Mouse (Mus musculus): Measurements from ENCODE around the gene Smg7. TPM values are rescaled to one million over a fixed set of nuclear protein-coding genes. Genes with fewer than 3 reads are reported as not detected.

Gene Smg7
- polyA plus RNA-seq, 1 experiment from 2014 or later: 42.9 TPM

- ATAC-seq (ENCODE audit: low FRiP score): no peak
- Histone ChIP-seq H3K27me3 (ENCODE audit: control insufficient read depth, insufficient read depth, low read length) (no peaks in the 10 kb centered on the region), H3K9me3 (ENCODE audit: control insufficient read depth, low read length) (no peaks in the 10 kb centered on the region), H3K27ac (ENCODE audit: low read depth, low read length) (no peak overlapping the region), H3K4me3 (ENCODE audit: low read depth, low read length) (no peak overlapping the region), H3K4me2 (no peak overlapping the region), H3K4me1 (ENCODE audit: control insufficient read depth, insufficient read depth, low read length) (no peaks in the 10 kb centered on the region), H3K36me3 (ENCODE audit: control insufficient read depth, insufficient read depth, low read length) (peaks cover 2% of the 10 kb centered on the region; the same call in 1 of the 2 replicates), H3K9ac (ENCODE audit: low read length) (no peak overlapping the region)
- WGBS: 80% methylated on average over 5 of the region's 5 CpGs
- no peak for DNase-seq (ENCODE audit: low spot score, missing footprints)
These were observed 70.8 kb downstream of the Smg7 start for GRCm38 (mm10) chr1:152831619-152832018.

- no peaks in the 10 kb centered on the region for H3K36me3 ChIP-seq (ENCODE audit: control insufficient read depth, insufficient read depth, low read length)
- H3K9me3 ChIP-seq (ENCODE audit: control insufficient read depth, low read length): no peaks in the 10 kb centered on the region
- H3K27ac ChIP-seq (ENCODE audit: low read depth, low read length): no peak overlapping the region
- no peak overlapping the region for H3K4me3 ChIP-seq (ENCODE audit: low read depth, low read length)
- DNase-seq (ENCODE audit: low spot score, missing footprints) (no peak), ATAC-seq (ENCODE audit: low FRiP score) (no peak)
- WGBS: 89% methylated on average over 8 of the region's 8 CpGs
- no peak overlapping the region for H3K9ac ChIP-seq (ENCODE audit: low read length)
- H3K27me3 ChIP-seq (ENCODE audit: control insufficient read depth, insufficient read depth, low read length): no peaks in the 10 kb centered on the region
- H3K4me1 ChIP-seq (ENCODE audit: control insufficient read depth, insufficient read depth, low read length): no peaks in the 10 kb centered on the region
- no peak overlapping the region for H3K4me2 ChIP-seq
These were observed 71.4 kb downstream of the Smg7 start for GRCm38 (mm10) chr1:152831003-152831402.

GRCm38 (mm10) chr1:152830054-152830453 lies 72.4 kb downstream of the Smg7 start:
- H3K4me3 ChIP-seq (ENCODE audit: low read depth, low read length): no peak overlapping the region
- H3K4me2 ChIP-seq: no peak overlapping the region
- H3K9ac ChIP-seq (ENCODE audit: low read length): no peak overlapping the region
- no peaks in the 10 kb centered on the region for H3K9me3 ChIP-seq (ENCODE audit: control insufficient read depth, low read length)
- no peaks in the 10 kb centered on the region for H3K4me1 ChIP-seq (ENCODE audit: control insufficient read depth, insufficient read depth, low read length)
- WGBS: 93% methylated on average over 9 of the region's 9 CpGs
- no peak overlapping the region for H3K27ac ChIP-seq (ENCODE audit: low read depth, low read length)
- DNase-seq (ENCODE audit: low spot score, missing footprints): no peak
- no peak for ATAC-seq (ENCODE audit: low FRiP score)
- no peaks in the 10 kb centered on the region for H3K27me3 ChIP-seq (ENCODE audit: control insufficient read depth, insufficient read depth, low read length)
- no peaks in the 10 kb centered on the region for H3K36me3 ChIP-seq (ENCODE audit: control insufficient read depth, insufficient read depth, low read length)

GRCm38 (mm10) chr1:152828637-152829355 lies 73.7 kb downstream of the Smg7 start:
- Histone ChIP-seq H3K4me2 (no peak overlapping the region), H3K36me3 (ENCODE audit: control insufficient read depth, insufficient read depth, low read length) (no peaks in the 10 kb centered on the region), H3K27ac (ENCODE audit: low read depth, low read length) (no peak overlapping the region), H3K9ac (ENCODE audit: low read length) (no peak overlapping the region), H3K9me3 (ENCODE audit: control insufficient read depth, low read length) (no peaks in the 10 kb centered on the region), H3K4me3 (ENCODE audit: low read depth, low read length) (no peak overlapping the region), H3K4me1 (ENCODE audit: control insufficient read depth, insufficient read depth, low read length) (no peaks in the 10 kb centered on the region), H3K27me3 (ENCODE audit: control insufficient read depth, insufficient read depth, low read length) (no peaks in the 10 kb centered on the region)
- DNase-seq (ENCODE audit: low spot score, missing footprints) (peak; percentile 59), ATAC-seq (ENCODE audit: low FRiP score) (no peak)
- 85% methylated on average over 10 of the region's 10 CpGs for WGBS

- ATAC-seq (ENCODE audit: low FRiP score) (no peak), DNase-seq (ENCODE audit: low spot score, missing footprints) (peak; percentile 75)
- H3K27ac ChIP-seq (ENCODE audit: low read depth, low read length): no peak overlapping the region
- H3K36me3 ChIP-seq (ENCODE audit: control insufficient read depth, insufficient read depth, low read length): no peaks in the 10 kb centered on the region
- H3K9me3 ChIP-seq (ENCODE audit: control insufficient read depth, low read length): no peaks in the 10 kb centered on the region
- H3K9ac ChIP-seq (ENCODE audit: low read length): no peak overlapping the region
- no peaks in the 10 kb centered on the region for H3K27me3 ChIP-seq (ENCODE audit: control insufficient read depth, insufficient read depth, low read length)
- no peaks in the 10 kb centered on the region for H3K4me1 ChIP-seq (ENCODE audit: control insufficient read depth, insufficient read depth, low read length)
- WGBS: 90% methylated on average over 5 of the region's 5 CpGs
- no peak overlapping the region for H3K4me2 ChIP-seq
- H3K4me3 ChIP-seq (ENCODE audit: low read depth, low read length): no peak overlapping the region
These were observed 74.3 kb downstream of the Smg7 start for GRCm38 (mm10) chr1:152828168-152828567.

GRCm38 (mm10) chr1:152826446-152826845 lies 76.0 kb downstream of the Smg7 start:
- H3K4me3 ChIP-seq (ENCODE audit: low read depth, low read length): no peak overlapping the region
- WGBS: 85% methylated on average over 5 of the region's 5 CpGs
- H3K4me2 ChIP-seq: no peak overlapping the region
- no peak for ATAC-seq (ENCODE audit: low FRiP score)
- DNase-seq (ENCODE audit: low spot score, missing footprints): no peak
- no peaks in the 10 kb centered on the region; the same call in 1 of the 2 replicates for H3K9me3 ChIP-seq (ENCODE audit: control insufficient read depth, low read length)
- H3K9ac ChIP-seq (ENCODE audit: low read length): no peak overlapping the region
- H3K27me3 ChIP-seq (ENCODE audit: control insufficient read depth, insufficient read depth, low read length): no peaks in the 10 kb centered on the region
- H3K4me1 ChIP-seq (ENCODE audit: control insufficient read depth, insufficient read depth, low read length): no peaks in the 10 kb centered on the region
- no peaks in the 10 kb centered on the region for H3K36me3 ChIP-seq (ENCODE audit: control insufficient read depth, insufficient read depth, low read length)
- no peak overlapping the region for H3K27ac ChIP-seq (ENCODE audit: low read depth, low read length)

- 65% methylated on average over 9 of the region's 9 CpGs for WGBS
- no peaks in the 10 kb centered on the region for H3K4me1 ChIP-seq (ENCODE audit: control insufficient read depth, insufficient read depth, low read length)
- ATAC-seq (ENCODE audit: low FRiP score): no peak
These were observed 78.2 kb downstream of the Smg7 start for GRCm38 (mm10) chr1:152824206-152824605.

GRCm38 (mm10) chr1:152821746-152822145 lies 80.7 kb downstream of the Smg7 start:
- Histone ChIP-seq H3K36me3 (ENCODE audit: control insufficient read depth, insufficient read depth, low read length) (no peaks in the 10 kb centered on the region), H3K9me3 (ENCODE audit: control insufficient read depth, low read length) (no peaks in the 10 kb centered on the region; the same call in 1 of the 2 replicates), H3K27ac (ENCODE audit: low read depth, low read length) (no peak overlapping the region), H3K9ac (ENCODE audit: low read length) (no peak overlapping the region), H3K27me3 (ENCODE audit: control insufficient read depth, insufficient read depth, low read length) (no peaks in the 10 kb centered on the region), H3K4me3 (ENCODE audit: low read depth, low read length) (no peak overlapping the region), H3K4me1 (ENCODE audit: control insufficient read depth, insufficient read depth, low read length) (peaks cover 10% of the 10 kb centered on the region), H3K4me2 (no peak overlapping the region)
- no peak for ATAC-seq (ENCODE audit: low FRiP score)
- no peak for DNase-seq (ENCODE audit: low spot score, missing footprints)
- WGBS: 84% methylated on average over 4 of the region's 4 CpGs

More at GRCm38 (mm10) chr1:152824206-152824605, 78.2 kb downstream of the Smg7 start:
- no peak for DNase-seq (ENCODE audit: low spot score, missing footprints)
- H3K9ac ChIP-seq (ENCODE audit: low read length): no peak overlapping the region
- no peak overlapping the region for H3K27ac ChIP-seq (ENCODE audit: low read depth, low read length)
- no peak overlapping the region for H3K4me3 ChIP-seq (ENCODE audit: low read depth, low read length)
- H3K4me2 ChIP-seq: no peak overlapping the region
- no peaks in the 10 kb centered on the region for H3K36me3 ChIP-seq (ENCODE audit: control insufficient read depth, insufficient read depth, low read length)
- no peaks in the 10 kb centered on the region; the same call in 1 of the 2 replicates for H3K9me3 ChIP-seq (ENCODE audit: control insufficient read depth, low read length)
- H3K27me3 ChIP-seq (ENCODE audit: control insufficient read depth, insufficient read depth, low read length): no peaks in the 10 kb centered on the region

GRCm38 (mm10) chr1:152820911-152821695 lies 81.3 kb downstream of the Smg7 start:
- H3K36me3 ChIP-seq (ENCODE audit: control insufficient read depth, insufficient read depth, low read length): no peaks in the 10 kb centered on the region
- H3K4me1 ChIP-seq (ENCODE audit: control insufficient read depth, insufficient read depth, low read length): peaks cover 14% of the 10 kb centered on the region
- no peak overlapping the region for H3K4me2 ChIP-seq
- no peak for DNase-seq (ENCODE audit: low spot score, missing footprints)
- no peak overlapping the region for H3K9ac ChIP-seq (ENCODE audit: low read length)
- no peak for ATAC-seq (ENCODE audit: low FRiP score)
- no peaks in the 10 kb centered on the region for H3K27me3 ChIP-seq (ENCODE audit: control insufficient read depth, insufficient read depth, low read length)
- H3K9me3 ChIP-seq (ENCODE audit: control insufficient read depth, low read length): no peaks in the 10 kb centered on the region; the same call in 1 of the 2 replicates
- no peak overlapping the region for H3K27ac ChIP-seq (ENCODE audit: low read depth, low read length)
- 71% methylated on average over 7 of the region's 7 CpGs for WGBS
- H3K4me3 ChIP-seq (ENCODE audit: low read depth, low read length): no peak overlapping the region

All from midbrain, embryonic 11.5 days (tissue).